Mouse (Mus musculus) testis, adult 2 months (tissue): Measurements from ENCODE around the gene Katnal1.

ENCODE experiments used
- CTCF ChIP-seq: fragments of 200-500 bp; IDR thresholded peaks from 2 replicates; pipeline ENCODE4 v1.5.1; 2012; ENCODE audit warnings: low read depth, mild to moderate bottlenecking, inconsistent platforms, low read length, moderate library complexity; ENCODE audit not compliant: control insufficient read depth, insufficient read depth, insufficient replicate concordance
- POLR2A ChIP-seq: fragments of 200-500 bp; IDR thresholded peaks from 2 replicates; pipeline ENCODE4 v1.6.1; 2012; ENCODE audit warnings: low read depth, mild to moderate bottlenecking, inconsistent platforms, low read length, moderate library complexity; ENCODE audit not compliant: control insufficient read depth

GRCm38 (mm10) chr5:148866571-148866970, 62.5 kb downstream of the Katnal1 start:
- TF ChIP-seq POLR2A (no peak), CTCF (no peak)
